Mouse (Mus musculus) liver, embryonic 14.5 days (tissue): ENCODE results near the gene Frat1.

ENCODE experiments used
- CTCF ChIP-seq: IDR thresholded peaks from 2 replicates; pipeline ENCODE4 v1.5.1; 2016; ENCODE audit warnings: antibody characterized with exemption, low read depth, control low read depth
- EP300 ChIP-seq: IDR thresholded peaks from 2 replicates; pipeline ENCODE4 v1.6.1; 2016; ENCODE audit warnings: antibody characterized with exemption, low read depth

DNA sequence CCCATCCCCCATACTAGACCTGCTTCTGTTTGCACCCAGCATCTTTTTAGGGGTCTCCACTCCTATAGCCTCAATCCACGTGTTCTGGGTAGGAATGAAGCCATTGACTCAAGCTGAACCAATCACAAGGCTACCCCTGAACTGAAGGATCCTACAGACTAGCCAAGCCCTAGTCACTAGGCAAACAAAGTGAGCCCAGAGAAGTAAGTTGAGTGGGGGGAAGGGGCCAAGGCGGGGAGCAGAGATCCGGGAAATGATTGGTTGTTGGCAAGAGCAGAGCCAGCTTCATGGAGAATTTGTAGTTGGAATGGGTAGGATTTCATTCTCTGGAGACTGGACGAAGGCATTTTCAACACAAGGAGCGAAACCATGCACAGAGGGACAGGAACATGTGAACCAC is 12.9 kb upstream of the Frat1 start:
- TF ChIP-seq CTCF (no peak), EP300 (no peak)
